Mouse (Mus musculus): ENCODE data around the gene A730009L09Rik. TPM values are rescaled to one million over a fixed set of nuclear protein-coding genes. Genes with fewer than 3 reads are reported as not detected.

A730009L09Rik gene
- total RNA-seq, 2 experiments from 2014 or later, result 0.25 to 0.48 TPM

DNA sequence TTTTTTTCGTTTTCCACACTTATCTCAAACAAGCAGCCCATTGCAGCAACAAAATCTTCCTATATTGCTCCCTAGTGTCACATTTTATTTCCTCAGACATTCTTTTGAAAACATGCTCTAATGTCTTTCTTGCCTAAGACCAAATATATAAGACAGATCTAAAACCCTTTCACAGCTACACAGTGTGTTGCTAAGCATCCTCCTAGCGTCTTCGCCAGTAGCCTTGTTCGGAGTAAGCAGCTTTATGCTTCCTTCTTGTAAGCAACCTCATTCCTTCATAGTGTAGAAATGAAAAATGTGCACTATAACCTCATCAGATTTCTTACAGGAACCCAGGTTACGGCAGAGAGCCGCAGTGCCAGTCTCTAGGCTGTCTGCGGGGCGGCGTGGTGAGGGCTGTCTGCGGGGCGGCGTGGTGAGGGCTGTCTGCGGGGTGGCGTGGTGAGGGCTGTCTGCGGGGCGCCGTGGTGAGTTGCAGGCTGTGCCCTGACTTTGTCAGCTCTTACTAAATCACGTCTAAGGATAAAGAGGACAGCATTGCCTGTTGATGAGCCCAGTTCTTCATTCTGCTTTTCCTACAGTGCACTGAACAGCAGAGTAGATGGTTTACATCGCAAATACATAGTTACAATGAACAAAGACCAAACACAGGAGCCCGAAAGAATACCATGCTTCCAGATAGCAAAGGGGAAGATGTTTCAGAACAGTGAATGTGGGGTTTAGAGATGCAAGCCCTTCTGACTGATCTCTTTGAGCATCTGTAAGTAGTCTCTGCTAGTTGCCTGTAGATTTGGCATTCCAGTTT lies 43.4 kb downstream of the A730009L09Rik start:
- intact Hi-C loops (cut with DNase I), result no loop called here
- DNase-seq (ENCODE audit: low spot score in 2 of 2), result no peak

DNA sequence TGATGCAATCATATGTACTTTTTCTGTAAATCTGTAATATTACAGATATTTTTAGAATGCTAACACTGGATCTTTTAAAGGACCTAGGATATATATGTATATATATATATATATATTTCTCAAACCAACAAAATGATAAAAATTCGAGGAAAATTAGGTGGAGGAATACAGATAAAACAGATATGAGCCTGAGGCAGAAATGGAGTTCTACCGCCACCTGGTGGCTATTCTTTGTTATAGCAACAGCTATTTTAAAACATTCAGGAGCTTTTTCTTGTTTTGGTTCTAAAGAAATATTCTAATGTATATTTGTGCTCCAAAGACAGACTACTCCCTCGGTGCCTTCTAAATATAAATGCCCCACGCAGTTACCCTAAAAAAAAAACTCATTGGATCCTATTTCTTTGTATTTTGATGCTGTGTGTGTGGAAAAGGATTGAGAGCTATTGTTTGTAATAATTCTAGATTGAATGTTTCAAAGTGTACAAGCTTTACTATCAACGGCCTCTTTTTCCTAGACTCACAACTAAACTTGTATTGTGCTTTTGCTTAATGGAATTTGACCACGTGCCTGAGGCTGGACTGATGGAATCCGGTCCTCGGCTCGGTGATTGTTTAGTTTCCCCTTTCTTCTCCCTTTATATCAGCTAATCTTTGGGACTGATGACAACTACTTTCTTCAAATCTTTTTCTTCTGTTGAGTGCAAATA lies 44.8 kb downstream of the A730009L09Rik start:
- intact Hi-C loops (cut with DNase I), result no loop called here
- DNase-seq (ENCODE audit: low spot score in 2 of 2), result peak; percentile 28 to 30

DNA sequence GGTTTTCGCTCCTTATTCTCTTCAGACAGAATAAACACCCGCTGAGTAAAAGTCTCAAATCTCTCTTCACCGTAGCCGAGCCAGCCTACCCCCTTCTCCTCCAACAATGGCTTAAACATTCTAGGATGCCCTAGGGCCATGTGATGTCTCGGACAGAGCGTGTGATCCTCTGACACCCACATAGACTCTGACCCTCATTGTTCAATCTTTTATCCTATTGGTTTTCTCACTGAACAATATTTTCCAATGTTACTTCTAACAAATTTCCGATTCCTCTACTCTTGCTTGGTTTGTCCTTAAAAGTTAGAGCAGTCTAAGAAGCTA lies 45.3 kb downstream of the A730009L09Rik start:
- DNase-seq (ENCODE audit: low spot score in 2 of 2), result no peak

More for the DNA sequence above, 45.3 kb downstream of the A730009L09Rik start:
- intact Hi-C loops (cut with DNase I), result no loop called here

Other genes starting within 250 kb of the A730009L09Rik start
- 10 to 100 TPM; 19.2 to 24.1 TPM for gene Mrpl39, start 220.6 kb downstream of the A730009L09Rik start, total RNA-seq (2021)